Mouse (Mus musculus): ENCODE results near the gene Timm50. TPM values are rescaled to one million over a fixed set of nuclear protein-coding genes. Genes with fewer than 3 reads are reported as not detected.

The Timm50 gene
- polyA plus RNA-seq, 1 experiment from 2014 or later = 54.8 TPM

DNA sequence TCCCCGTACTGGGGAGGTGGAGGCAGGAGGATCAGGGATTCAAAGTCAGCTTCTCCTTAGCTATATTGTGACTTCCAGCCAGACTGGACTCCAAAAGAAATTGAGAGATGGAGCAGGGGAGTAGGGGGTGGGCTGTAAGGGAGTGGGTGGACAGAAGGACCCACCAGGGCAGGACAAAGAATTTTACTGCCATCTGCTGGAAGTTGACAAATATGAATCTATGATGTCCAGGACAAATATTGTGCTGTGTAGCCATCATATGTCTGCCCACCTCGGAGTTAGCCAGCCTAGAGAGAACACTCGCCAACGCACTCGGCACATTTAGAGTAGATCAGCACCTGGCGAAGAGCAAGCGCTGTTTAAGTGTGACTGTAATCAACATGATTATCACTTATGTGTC, 36.7 kb upstream of the Timm50 start:
- H3K9me3 ChIP-seq (ENCODE audit: low read length) = no peaks in the 10 kb centered on the region
- DNase-seq (ENCODE audit: low spot score) (no peak), ATAC-seq (no peak)
- H3K27ac ChIP-seq (ENCODE audit: low read length) = no peak overlapping the region
- H3K27me3 ChIP-seq (replicated peaks; ENCODE audit: insufficient read depth, low read length) = no peaks in the 10 kb centered on the region
- no peak overlapping the region for H3K9ac ChIP-seq (replicated peaks; ENCODE audit: low read depth)
- H3K4me1 ChIP-seq (ENCODE audit: insufficient read depth, low read depth, low read length) = peaks cover 12% of the 10 kb centered on the region; the same call in 1 of the 2 replicates
- H3K36me3 ChIP-seq (ENCODE audit: insufficient read depth, low read length) = 0 out of 2 replicates have a peak, but pooled peaks cover 5% of the 10 kb centered on the region
- no peak overlapping the region for H3K4me2 ChIP-seq (replicated peaks; ENCODE audit: low read depth, low read length)
- TF ChIP-seq EP300 (IDR thresholded peaks at IDR 0.05) (no peak), CTCF (IDR thresholded peaks at IDR 0.05) (peak; percentile 38)
- WGBS = 78% methylated on average over 7 of the region's 7 CpGs
- H3K4me3 ChIP-seq (ENCODE audit: low read depth, low read length) = no peak overlapping the region

- peak; percentile 82 for DNase-seq (ENCODE audit: low spot score)
- Histone ChIP-seq H3K4me3 (ENCODE audit: low read depth, low read length) (no peak overlapping the region), H3K4me2 (replicated peaks; ENCODE audit: low read depth, low read length) (no peak overlapping the region), H3K27me3 (replicated peaks; ENCODE audit: insufficient read depth, low read length) (no peaks in the 10 kb centered on the region), H3K9ac (replicated peaks; ENCODE audit: low read depth) (no peak overlapping the region), H3K9me3 (ENCODE audit: low read length) (no peaks in the 10 kb centered on the region), H3K4me1 (ENCODE audit: insufficient read depth, low read depth, low read length) (peaks cover 12% of the 10 kb centered on the region; the same call in 1 of the 2 replicates), H3K36me3 (ENCODE audit: insufficient read depth, low read length) (no peaks in the 10 kb centered on the region), H3K27ac (ENCODE audit: low read length) (no peak overlapping the region)
- no peak for TF ChIP-seq EP300 (IDR thresholded peaks at IDR 0.05)
- TF ChIP-seq CTCF (IDR thresholded peaks at IDR 0.05) = no peak
- no peak for ATAC-seq
- 25% methylated on average over 3 of the region's 3 CpGs for WGBS
Measured at GRCm38 (mm10) chr7:28347746-28348145, 35.9 kb upstream of the Timm50 start.

GRCm38 (mm10) chr7:28344637-28345036, 32.8 kb upstream of the Timm50 start:
- Histone ChIP-seq H3K4me1 (ENCODE audit: insufficient read depth, low read depth, low read length) (0 out of 2 replicates have a peak, but pooled peaks cover under 1% of the 10 kb centered on the region), H3K27ac (ENCODE audit: low read length) (no peak overlapping the region), H3K4me3 (ENCODE audit: low read depth, low read length) (no peak overlapping the region), H3K27me3 (replicated peaks; ENCODE audit: insufficient read depth, low read length) (no peaks in the 10 kb centered on the region), H3K4me2 (replicated peaks; ENCODE audit: low read depth, low read length) (no peak overlapping the region), H3K9ac (replicated peaks; ENCODE audit: low read depth) (no peak overlapping the region), H3K36me3 (ENCODE audit: insufficient read depth, low read length) (no peaks in the 10 kb centered on the region), H3K9me3 (ENCODE audit: low read length) (no peaks in the 10 kb centered on the region)
- under 1% methylated on average over 4 of the region's 4 CpGs for WGBS
- no peak for TF ChIP-seq EP300 (IDR thresholded peaks at IDR 0.05)
- TF ChIP-seq CTCF (IDR thresholded peaks at IDR 0.05) = peak; percentile 91
- DNase-seq (ENCODE audit: low spot score) (peak; percentile 67), ATAC-seq (0 out of 2 replicates have a peak, but pooled peaks have one; percentile 16)

DNA sequence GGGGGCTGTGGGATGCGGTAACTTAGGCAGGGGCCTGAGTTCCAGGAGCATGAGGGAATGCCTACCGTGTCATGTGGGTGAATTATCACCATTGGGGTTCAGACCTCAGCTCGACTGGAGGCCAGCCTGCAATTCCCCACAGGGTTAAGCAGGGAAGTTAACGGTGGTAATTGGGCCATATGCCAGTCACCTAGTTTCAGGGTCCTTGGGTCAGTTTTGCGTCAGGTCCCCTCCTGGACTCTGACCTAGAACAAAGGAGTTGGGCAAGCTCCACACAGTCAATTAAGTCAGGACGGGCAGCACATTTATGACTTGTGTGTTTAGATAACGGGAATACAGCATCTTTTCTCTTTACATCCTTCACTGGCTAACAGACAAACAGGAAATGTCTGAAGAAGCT, 29.5 kb upstream of the Timm50 start:
- 34% methylated on average over 7 of the region's 7 CpGs for WGBS
- TF ChIP-seq EP300 (IDR thresholded peaks at IDR 0.05) = no peak
- TF ChIP-seq CTCF (IDR thresholded peaks at IDR 0.05) = no peak
- Histone ChIP-seq H3K4me1 (ENCODE audit: insufficient read depth, low read depth, low read length) (no peaks in the 10 kb centered on the region), H3K4me2 (replicated peaks; ENCODE audit: low read depth, low read length) (no peak overlapping the region), H3K36me3 (ENCODE audit: insufficient read depth, low read length) (no peaks in the 10 kb centered on the region), H3K27ac (ENCODE audit: low read length) (peak overlapping the region; percentile 45), H3K4me3 (ENCODE audit: low read depth, low read length) (no peak overlapping the region), H3K27me3 (replicated peaks; ENCODE audit: insufficient read depth, low read length) (no peaks in the 10 kb centered on the region), H3K9me3 (ENCODE audit: low read length) (no peaks in the 10 kb centered on the region), H3K9ac (replicated peaks; ENCODE audit: low read depth) (no peak overlapping the region)
- DNase-seq (ENCODE audit: low spot score) (no peak), ATAC-seq (no peak)

DNA sequence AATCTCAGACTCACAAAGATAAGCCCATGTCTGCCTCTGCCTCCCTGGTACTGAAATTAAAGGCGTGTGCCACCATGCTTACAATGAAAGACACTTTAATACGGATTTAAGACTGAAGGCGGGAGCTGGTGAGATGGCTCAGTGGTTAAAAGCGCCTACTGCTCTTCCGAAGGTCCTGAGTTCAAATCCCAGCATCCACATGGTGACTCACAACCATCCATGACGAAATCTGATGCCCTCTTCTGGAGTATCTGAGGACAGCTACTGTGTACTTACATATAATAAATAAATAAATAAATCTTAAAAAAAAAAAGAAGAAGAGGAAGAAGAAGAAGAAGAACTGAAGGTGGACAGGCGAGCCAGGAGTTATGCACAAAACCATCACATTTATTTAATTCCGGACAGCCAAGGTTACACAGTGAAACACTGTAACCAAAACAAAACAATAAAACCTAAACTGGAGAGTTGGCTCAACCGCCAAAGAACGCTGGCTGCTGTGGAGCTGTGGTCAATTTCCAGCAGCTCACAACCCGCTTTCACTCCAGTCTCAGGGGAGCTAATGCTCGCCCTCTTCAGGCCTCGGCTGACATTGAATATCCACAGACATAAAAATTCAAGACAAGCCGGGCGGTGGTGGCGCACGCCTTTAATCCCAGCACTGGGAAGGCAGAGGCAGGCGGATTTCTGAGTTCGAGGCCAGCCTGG, 27.5 kb upstream of the Timm50 start:
- ATAC-seq (0 out of 2 replicates have a peak, but pooled peaks have one; percentile 8), DNase-seq (ENCODE audit: low spot score) (peak; percentile 71)
- H3K4me3 ChIP-seq (ENCODE audit: low read depth, low read length) = peak overlapping the region; percentile 96
- no peaks in the 10 kb centered on the region for H3K27me3 ChIP-seq (replicated peaks; ENCODE audit: insufficient read depth, low read length)
- H3K9me3 ChIP-seq (ENCODE audit: low read length) = no peaks in the 10 kb centered on the region
- peak overlapping the region; percentile 88 for H3K4me2 ChIP-seq (replicated peaks; ENCODE audit: low read depth, low read length)
- no peaks in the 10 kb centered on the region for H3K4me1 ChIP-seq (ENCODE audit: insufficient read depth, low read depth, low read length)
- TF ChIP-seq EP300 (IDR thresholded peaks at IDR 0.05) (no peak), CTCF (IDR thresholded peaks at IDR 0.05) (peak; percentile 51)
- peak overlapping the region; percentile 95 for H3K27ac ChIP-seq (ENCODE audit: low read length)
- peak overlapping the region; percentile 52; the same call in 1 of the 2 replicates for H3K9ac ChIP-seq (replicated peaks; ENCODE audit: low read depth)
- H3K36me3 ChIP-seq (ENCODE audit: insufficient read depth, low read length) = no peaks in the 10 kb centered on the region
- 68% methylated on average over 19 of the region's 19 CpGs for WGBS

GRCm38 (mm10) chr7:28338108-28338998, 26.5 kb upstream of the Timm50 start, which contains the start of gene Supt5:
Supt5 (minus strand) TSS chr7:28338746.
- peak within 1 kb of the TSS; percentile 99 for H3K9ac ChIP-seq (replicated peaks; ENCODE audit: low read depth)

More at GRCm38 (mm10) chr7:28338108-28338998, 26.5 kb upstream of the Timm50 start, which contains the start of gene Supt5:
- H3K4me2 ChIP-seq (replicated peaks; ENCODE audit: low read depth, low read length) = peak within 1 kb of the TSS; percentile 88
- no peaks in the 10 kb centered on the region for H3K4me1 ChIP-seq (ENCODE audit: insufficient read depth, low read depth, low read length)
- DNase-seq (ENCODE audit: low spot score) = peak; percentile 99
- peak within 1 kb of the TSS; percentile 96 for H3K4me3 ChIP-seq (ENCODE audit: low read depth, low read length)
- H3K36me3 ChIP-seq (ENCODE audit: insufficient read depth, low read length) = no peaks in the 10 kb centered on the region
- no peaks in the 10 kb centered on the region for H3K27me3 ChIP-seq (replicated peaks; ENCODE audit: insufficient read depth, low read length)
- TF ChIP-seq EP300 (IDR thresholded peaks at IDR 0.05) = peak; percentile 93
- no peak for TF ChIP-seq CTCF (IDR thresholded peaks at IDR 0.05)
- ATAC-seq = peak; percentile 100
- H3K9me3 ChIP-seq (ENCODE audit: low read length) = no peaks in the 10 kb centered on the region
- under 1% methylated on average over 73 of the region's 77 CpGs for whole genome bisulfite sequencing
- H3K27ac ChIP-seq (ENCODE audit: low read length) = peak within 1 kb of the TSS; percentile 95

All from lung, postnatal 0 days (tissue).